Mouse (Mus musculus) stomach, embryonic 14.5 days (tissue): ENCODE measurements around the gene Dmwd. TPM values are rescaled to one million over a fixed set of nuclear protein-coding genes. Genes with fewer than 3 reads are reported as not detected.
A peak's percentile ranks its signal among the peaks of the same experiment; 100 is the strongest.
"Not testable (repeated sequence)": the region's sequence is repeated elsewhere in the genome, so short reads cannot be mapped to it uniquely, and the experiment has no call there.

Experiments
- ATAC-seq: fragments of 200-750 bp; cut with Nextera tagmentation; 2 replicates; pipeline ENCODE4 v1.8.0; 2017; ENCODE audit warnings: low read depth, moderate TSS enrichment; ENCODE audit not compliant: insufficient number of reproducible peaks, insufficient read depth, low FRiP score
- H3K27ac ChIP-seq: fragments of 300-500 bp; sonication (generic); 2 replicates; pipeline ENCODE4 v1.5.1; 2014; ENCODE audit warnings: mild to moderate bottlenecking, low read length, moderate library complexity, mixed read lengths
- H3K27me3 ChIP-seq: fragments of 300-500 bp; sonication (generic); 2 replicates; pipeline ENCODE4 v1.6.1; 2014; ENCODE audit warnings: low read length, control low read depth, mixed read lengths; ENCODE audit not compliant: control insufficient read depth, insufficient read depth
- H3K36me3 ChIP-seq: fragments of 300-500 bp; sonication (generic); 2 replicates; pipeline ENCODE4 v1.6.1; 2014; ENCODE audit warnings: mild to moderate bottlenecking, control low read depth, low read length, moderate library complexity, mixed read lengths; ENCODE audit not compliant: control insufficient read depth, insufficient read depth
- H3K4me1 ChIP-seq: fragments of 300-500 bp; sonication (generic); 2 replicates; pipeline ENCODE4 v1.6.1; 2014; ENCODE audit warnings: low read length, control low read depth, mixed read lengths; ENCODE audit not compliant: control insufficient read depth, insufficient read depth
- H3K4me2 ChIP-seq: fragments of 300-500 bp; sonication (generic); replicated peaks from 2 replicates; pipeline ENCODE4 v1.6.1; 2014; ENCODE audit warnings: low read depth, low read length, control low read depth
- H3K4me3 ChIP-seq: fragments of 300-500 bp; sonication (generic); 2 replicates; pipeline ENCODE4 v1.5.1; 2014; ENCODE audit warnings: low read depth, low read length, control low read depth
- H3K9ac ChIP-seq: fragments of 300-500 bp; sonication (generic); replicated peaks from 2 replicates; pipeline ENCODE4 v1.6.1; 2014; ENCODE audit warnings: low read depth, mild to moderate bottlenecking, control low read depth, low read length, moderate library complexity, mixed read lengths
- H3K9me3 ChIP-seq: fragments of 300-500 bp; sonication (generic); 2 replicates; pipeline ENCODE4 v1.6.1; 2016; ENCODE audit warnings: low read depth, low read length, control low read depth; ENCODE audit not compliant: control insufficient read depth
- WGBS: fragments of 180-500 bp; shearing (Covaris S2); extraction: QIAGEN DNeasy Blood & Tissue Kit; methylation state at CpG from one replicate; pipeline ENCODE4 v1.1.7; 2014; 5-methylcytosine and 5-hydroxymethylcytosine counted together
- polyA plus RNA-seq: library from polyadenylated mRNA; unstranded; fragments of >200 nt; fragmentation: Nextera tagmentation; extraction: Ambion mirVana; gene quantifications from 2 replicates; pipeline ENCODE4 v1.2.1, GENCODE M21; 2014

Dmwd gene
- polyA plus RNA-seq, 1 experiment from 2014 or later, result 16.8 TPM

- peaks cover 20% of the 10 kb centered on the region; the same call in 1 of the 2 replicates for H3K27me3 ChIP-seq
- no peaks in the 10 kb centered on the region for H3K36me3 ChIP-seq
- H3K27ac ChIP-seq, result no peak overlapping the region
- no peaks in the 10 kb centered on the region for H3K9me3 ChIP-seq
- H3K4me2 ChIP-seq, result 0 out of 2 replicates have a peak overlapping the region, but pooled peaks have one; percentile 17
- H3K9ac ChIP-seq, result no peak overlapping the region
- no peak overlapping the region; the same call in 1 of the 2 replicates for H3K4me3 ChIP-seq
- WGBS, result 55% methylated on average over 13 of the region's 13 CpGs
- no peaks in the 10 kb centered on the region for H3K4me1 ChIP-seq
- no peak for ATAC-seq
Measured at GRCm38 (mm10) chr7:19065896-19066295, 10.1 kb upstream of the Dmwd start.

GRCm38 (mm10) chr7:19067063-19067462 is 9.0 kb upstream of the Dmwd start:
- Histone ChIP-seq H3K4me2 (no peak overlapping the region), H3K9ac (no peak overlapping the region), H3K4me1 (no peaks in the 10 kb centered on the region), H3K4me3 (no peak overlapping the region), H3K27ac (no peak overlapping the region), H3K27me3 (peaks cover 20% of the 10 kb centered on the region; the same call in 1 of the 2 replicates), H3K36me3 (no peaks in the 10 kb centered on the region), H3K9me3 (no peaks in the 10 kb centered on the region)
- WGBS, result 39% methylated on average over 14 of the region's 14 CpGs
- ATAC-seq, result no peak

- peaks cover 20% of the 10 kb centered on the region; the same call in 1 of the 2 replicates for H3K27me3 ChIP-seq
- no peak overlapping the region for H3K27ac ChIP-seq
- no peak overlapping the region for H3K9ac ChIP-seq
- H3K4me2 ChIP-seq, result no peak overlapping the region
- no peak overlapping the region for H3K4me3 ChIP-seq
- WGBS, result 59% methylated on average over 14 of the region's 14 CpGs
- no peaks in the 10 kb centered on the region for H3K4me1 ChIP-seq
- no peaks in the 10 kb centered on the region for H3K36me3 ChIP-seq
- no peak for ATAC-seq
- H3K9me3 ChIP-seq, result no peaks in the 10 kb centered on the region
Measured at GRCm38 (mm10) chr7:19067935-19068334, 8.1 kb upstream of the Dmwd start.

GRCm38 (mm10) chr7:19068707-19069106 is 7.3 kb upstream of the Dmwd start:
- Histone ChIP-seq H3K27ac (no peak overlapping the region), H3K4me1 (no peaks in the 10 kb centered on the region), H3K9me3 (no peaks in the 10 kb centered on the region), H3K9ac (no peak overlapping the region), H3K36me3 (no peaks in the 10 kb centered on the region), H3K4me2 (no peak overlapping the region), H3K27me3 (peaks cover 20% of the 10 kb centered on the region; the same call in 1 of the 2 replicates), H3K4me3 (no peak overlapping the region)
- WGBS, result 5% methylated on average over 2 of the region's 2 CpGs
- ATAC-seq, result no peak

GRCm38 (mm10) chr7:19069500-19069899 is 6.5 kb upstream of the Dmwd start:
- Histone ChIP-seq H3K9ac (no peak overlapping the region), H3K36me3 (no peaks in the 10 kb centered on the region), H3K27me3 (peaks cover 20% of the 10 kb centered on the region; the same call in 1 of the 2 replicates), H3K4me2 (no peak overlapping the region), H3K4me1 (no peaks in the 10 kb centered on the region), H3K9me3 (no peaks in the 10 kb centered on the region), H3K4me3 (no peak overlapping the region), H3K27ac (no peak overlapping the region)
- 48% methylated on average over 3 of the region's 3 CpGs for WGBS
- no peak for ATAC-seq

GRCm38 (mm10) chr7:19071024-19071423 is 5.0 kb upstream of the Dmwd start:
- WGBS, result 48% methylated on average over 3 of the region's 3 CpGs

GRCm38 (mm10) chr7:19073504-19073903 is 2.5 kb upstream of the Dmwd start:
- Histone ChIP-seq H3K27ac (no peak overlapping the region), H3K9me3 (no peaks in the 10 kb centered on the region), H3K9ac (no peak overlapping the region), H3K4me1 (peaks cover 18% of the 10 kb centered on the region), H3K4me2 (no peak overlapping the region), H3K4me3 (no peak overlapping the region), H3K27me3 (no peaks in the 10 kb centered on the region), H3K36me3 (peaks cover 7% of the 10 kb centered on the region; the same call in 1 of the 2 replicates)
- WGBS, result 83% methylated on average over 9 of the region's 9 CpGs
- no peak for ATAC-seq

More at GRCm38 (mm10) chr7:19071024-19071423, 5.0 kb upstream of the Dmwd start:
- H3K9ac ChIP-seq, H3K27me3 ChIP-seq, H3K4me3 ChIP-seq, H3K4me2 ChIP-seq, H3K27ac ChIP-seq, H3K9me3 ChIP-seq, ATAC-seq, H3K36me3 ChIP-seq, H3K4me1 ChIP-seq: not testable (repeated sequence)

- WGBS, result 94% methylated on average over 6 of the region's 6 CpGs
- no peaks in the 10 kb centered on the region for H3K9me3 ChIP-seq
- H3K4me3 ChIP-seq, result no peak overlapping the region
- no peak overlapping the region for H3K27ac ChIP-seq
- no peak for ATAC-seq
- peaks cover 17% of the 10 kb centered on the region for H3K36me3 ChIP-seq
- no peaks in the 10 kb centered on the region for H3K27me3 ChIP-seq
- H3K4me1 ChIP-seq, result peaks cover 18% of the 10 kb centered on the region
- no peak overlapping the region for H3K4me2 ChIP-seq
- H3K9ac ChIP-seq, result no peak overlapping the region
Measured at GRCm38 (mm10) chr7:19074494-19074893, 1.5 kb upstream of the Dmwd start.

- no peaks in the 10 kb centered on the region for H3K27me3 ChIP-seq
- 0 out of 2 replicates have a peak, but pooled peaks have one; percentile 0 for ATAC-seq
- H3K4me1 ChIP-seq, result peaks cover 18% of the 10 kb centered on the region
- no peaks in the 10 kb centered on the region for H3K9me3 ChIP-seq
- peaks cover 24% of the 10 kb centered on the region for H3K36me3 ChIP-seq
- peak overlapping the region; percentile 42 for H3K4me2 ChIP-seq
- WGBS, result 58% methylated on average over 5 of the region's 5 CpGs
- peak overlapping the region; percentile 98 for H3K4me3 ChIP-seq
- H3K27ac ChIP-seq, result no peak overlapping the region
- no peak overlapping the region for H3K9ac ChIP-seq
Measured at GRCm38 (mm10) chr7:19075231-19075630, 796 bp upstream of the Dmwd start.
